Mouse (Mus musculus) kidney, embryonic 15.5 days (tissue): ENCODE results near the gene Tmem129. TPM values are rescaled to one million over a fixed set of nuclear protein-coding genes. Genes with fewer than 3 reads are reported as not detected.

ENCODE experiments used
- ATAC-seq: fragments of 200-750 bp; cut with Nextera tagmentation; replicated peaks from 2 replicates; pipeline ENCODE4 v1.8.0; 2017; ENCODE audit warnings: moderate TSS enrichment; ENCODE audit not compliant: low FRiP score
- H3K27ac ChIP-seq: fragments of 300-500 bp; sonication (generic); 2 replicates; pipeline ENCODE4 v1.5.1; 2015; ENCODE audit warnings: mild to moderate bottlenecking, inconsistent platforms
- H3K27me3 ChIP-seq: fragments of 300-500 bp; sonication (generic); 2 replicates; pipeline ENCODE4 v1.6.1; 2015; ENCODE audit warnings: inconsistent platforms
- H3K36me3 ChIP-seq: fragments of 300-500 bp; sonication (generic); 2 replicates; pipeline ENCODE4 v1.6.1; 2015; ENCODE audit warnings: inconsistent platforms
- H3K4me1 ChIP-seq: fragments of 300-500 bp; sonication (generic); 2 replicates; pipeline ENCODE4 v1.6.1; 2015; ENCODE audit warnings: inconsistent platforms
- H3K4me2 ChIP-seq: fragments of 300-500 bp; sonication (generic); 2 replicates; pipeline ENCODE4 v1.6.1; 2015; ENCODE audit warnings: moderate library complexity, mild to moderate bottlenecking, inconsistent platforms
- H3K4me3 ChIP-seq: fragments of 300-500 bp; sonication (generic); replicated peaks from 2 replicates; pipeline ENCODE4 v1.5.1; 2015; ENCODE audit warnings: mild to moderate bottlenecking, inconsistent platforms
- H3K9ac ChIP-seq: fragments of 300-500 bp; sonication (generic); 2 replicates; pipeline ENCODE4 v1.6.1; 2015; ENCODE audit warnings: mild to moderate bottlenecking, inconsistent platforms
- H3K9me3 ChIP-seq: fragments of 300-500 bp; sonication (generic); replicated peaks from 2 replicates; pipeline ENCODE4 v1.6.1; 2016; ENCODE audit warnings: inconsistent platforms
- WGBS: fragments of 180-500 bp; shearing (Covaris S2); methylation state at CpG from one replicate; pipeline ENCODE4 v1.1.7; 2015; ENCODE audit warnings: mixed read lengths; 5-methylcytosine and 5-hydroxymethylcytosine counted together
- polyA plus RNA-seq: library from polyadenylated mRNA; unstranded; fragments of >200 nt; fragmentation: Nextera tagmentation; extraction: Ambion mirVana; gene quantifications from 2 replicates; pipeline ENCODE4 v1.2.1, GENCODE M21; 2015

Tmem129 gene
- polyA plus RNA-seq, 1 experiment from 2014 or later = 37.5 TPM

DNA sequence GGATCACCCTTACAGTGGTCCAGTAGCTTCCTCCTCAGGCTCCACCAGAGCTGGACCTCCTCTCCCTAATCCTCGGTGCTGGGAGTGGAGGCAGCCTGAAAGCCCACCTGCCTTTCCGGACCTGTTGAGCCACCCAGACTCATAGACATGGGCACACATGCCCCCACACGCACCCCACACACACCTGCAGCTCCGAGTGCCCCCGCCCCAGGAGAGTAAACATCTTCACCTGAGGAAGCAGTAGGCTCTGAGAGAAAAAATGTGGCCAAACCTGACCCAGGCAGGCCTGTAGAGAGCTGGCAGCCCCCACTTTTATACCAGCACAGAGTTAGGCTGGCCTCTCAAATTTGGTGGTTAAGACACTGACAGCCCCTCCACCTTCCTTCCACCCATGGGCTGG is 38.2 kb upstream of the Tmem129 start:
- no peak overlapping the region for H3K4me3 ChIP-seq
- no peaks in the 10 kb centered on the region for H3K36me3 ChIP-seq
- no peak overlapping the region; the same call in 1 of the 2 replicates for H3K4me2 ChIP-seq
- H3K4me1 ChIP-seq = peaks cover 69% of the 10 kb centered on the region
- H3K27me3 ChIP-seq = peaks cover 47% of the 10 kb centered on the region
- ATAC-seq = no peak
- no peak overlapping the region for H3K27ac ChIP-seq
- 66% methylated on average over 5 of the region's 5 CpGs for WGBS
- H3K9ac ChIP-seq = no peak overlapping the region
- H3K9me3 ChIP-seq = no peaks in the 10 kb centered on the region

DNA sequence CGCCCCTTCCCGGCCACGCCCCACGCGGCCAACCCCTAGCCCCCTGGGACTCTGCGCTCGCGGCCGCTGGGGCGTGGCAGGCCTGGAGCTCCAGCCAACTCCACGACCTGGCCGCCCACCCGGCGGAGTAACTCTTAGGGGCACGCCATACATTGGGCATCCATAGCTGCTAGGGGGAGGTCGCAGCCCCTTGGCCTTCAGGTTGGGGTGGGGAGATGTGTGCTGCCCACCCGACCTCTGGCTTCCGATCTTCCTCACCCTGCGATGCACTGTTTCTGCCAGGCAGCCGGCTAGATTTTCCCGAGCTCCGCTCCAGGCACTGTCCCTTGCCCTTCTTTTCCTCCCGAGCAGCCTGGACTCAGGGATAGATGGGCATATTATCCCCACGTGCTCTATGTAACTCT is 37.5 kb upstream of the Tmem129 start:
- H3K36me3 ChIP-seq = no peaks in the 10 kb centered on the region
- ATAC-seq = peak; percentile 38
- H3K27ac ChIP-seq = peak overlapping the region; percentile 66
- peaks cover 69% of the 10 kb centered on the region for H3K4me1 ChIP-seq
- H3K4me3 ChIP-seq = peak overlapping the region; percentile 50
- peaks cover 44% of the 10 kb centered on the region for H3K27me3 ChIP-seq
- peak overlapping the region; percentile 93 for H3K4me2 ChIP-seq
- WGBS = 4% methylated on average over 24 of the region's 24 CpGs
- H3K9me3 ChIP-seq = no peaks in the 10 kb centered on the region
- H3K9ac ChIP-seq = peak overlapping the region; percentile 57

DNA sequence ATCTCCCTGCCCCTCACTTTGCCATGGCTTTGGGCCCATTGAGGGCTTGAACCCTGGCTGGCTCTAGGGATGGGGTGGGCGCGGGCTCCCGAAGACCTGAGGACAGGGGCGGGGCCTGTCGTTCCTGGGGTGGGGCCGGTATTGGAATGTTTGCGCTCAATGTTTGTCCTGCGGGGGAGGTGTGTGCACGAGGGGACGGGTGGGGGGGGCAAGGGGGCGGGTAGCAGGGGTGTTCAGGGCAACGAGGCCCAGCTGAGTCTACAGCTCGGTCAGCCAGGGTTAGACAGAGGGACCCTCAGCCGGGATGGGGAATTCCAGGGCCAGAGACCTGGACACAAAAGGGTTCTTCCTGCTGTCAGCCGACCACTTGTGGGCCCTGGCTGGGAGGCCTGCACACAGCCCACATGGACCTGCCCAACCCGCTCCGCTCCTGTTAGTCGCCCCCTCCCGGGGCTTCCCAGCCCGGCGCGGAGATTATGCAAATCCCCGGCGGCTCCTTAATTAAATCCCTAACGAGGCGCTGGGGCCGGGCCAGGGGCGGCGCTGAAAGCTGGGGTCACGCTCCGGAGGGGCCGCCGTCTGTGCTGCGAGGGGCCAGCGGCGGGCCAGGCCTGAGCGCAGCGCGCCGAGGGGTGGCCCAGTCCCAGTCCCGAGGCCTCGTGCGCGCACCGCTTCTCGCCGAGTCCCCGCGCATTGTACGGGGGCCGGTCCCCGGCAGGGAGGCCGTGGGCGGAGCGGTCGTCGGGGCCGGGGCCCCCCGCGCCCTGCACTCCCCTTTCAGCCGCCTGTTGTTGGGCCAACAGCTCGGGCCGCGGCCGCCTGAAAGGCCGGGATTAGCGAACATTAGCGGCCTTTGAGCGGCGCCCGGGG is 36.9 kb upstream of the Tmem129 start:
- H3K27me3 ChIP-seq = peaks cover 43% of the 10 kb centered on the region
- peaks cover 69% of the 10 kb centered on the region for H3K4me1 ChIP-seq
- H3K9ac ChIP-seq = peak overlapping the region; percentile 57
- peak; percentile 72 for ATAC-seq
- peak overlapping the region; percentile 93 for H3K4me2 ChIP-seq
- H3K27ac ChIP-seq = peak overlapping the region; percentile 66
- no peaks in the 10 kb centered on the region for H3K9me3 ChIP-seq
- no peaks in the 10 kb centered on the region for H3K36me3 ChIP-seq
- 2% methylated on average over 68 of the region's 71 CpGs for WGBS
- H3K4me3 ChIP-seq = peak overlapping the region; percentile 50

DNA sequence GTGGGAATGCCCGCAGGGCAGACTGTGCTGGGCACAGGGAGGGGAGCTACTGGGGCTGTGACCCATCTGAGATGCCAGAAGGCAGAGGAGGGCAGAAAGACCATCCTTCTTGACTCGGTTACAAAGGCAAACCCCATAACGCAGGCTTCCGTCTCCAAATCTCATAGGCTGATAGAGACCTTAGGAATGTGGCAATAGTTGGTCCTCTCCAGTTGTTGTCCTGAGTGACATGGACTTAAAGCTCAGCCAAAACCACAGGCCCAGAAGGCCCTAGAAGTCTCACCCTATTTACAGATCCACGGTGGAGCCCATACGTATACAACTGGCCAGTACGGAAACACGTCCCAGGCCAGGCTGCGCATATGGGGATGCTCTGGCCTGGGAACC is 36.2 kb upstream of the Tmem129 start:
- Histone ChIP-seq H3K9ac (no peak overlapping the region), H3K27me3 (peaks cover 37% of the 10 kb centered on the region), H3K9me3 (no peaks in the 10 kb centered on the region), H3K27ac (0 out of 2 replicates have a peak overlapping the region, but pooled peaks have one; percentile 15), H3K4me3 (no peak overlapping the region), H3K4me2 (peak overlapping the region; percentile 93), H3K4me1 (peaks cover 73% of the 10 kb centered on the region), H3K36me3 (no peaks in the 10 kb centered on the region)
- WGBS = 69% methylated on average over 9 of the region's 9 CpGs
- peak; percentile 15; the same call in 1 of the 2 replicates for ATAC-seq

DNA sequence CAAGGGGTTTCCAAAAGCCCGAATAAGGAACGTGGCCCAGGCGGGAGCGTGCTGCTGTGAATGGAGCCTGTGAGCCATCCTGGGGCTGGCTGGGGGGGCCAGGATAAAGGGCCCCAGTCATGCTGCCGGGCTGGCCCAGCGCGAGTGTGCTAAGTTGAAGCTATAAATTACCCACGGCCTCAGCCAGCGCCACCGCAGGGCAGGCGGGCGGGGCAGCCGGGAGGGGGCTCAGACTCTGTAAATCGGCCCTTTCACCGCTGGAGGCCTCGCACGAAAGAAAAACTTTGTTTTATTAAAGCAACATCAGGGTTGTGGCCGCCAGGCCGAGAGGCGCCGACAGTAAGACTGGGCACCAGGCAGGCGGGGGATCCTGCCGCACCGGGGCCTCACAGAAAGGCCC is 34.2 kb upstream of the Tmem129 start:
- WGBS = 2% methylated on average over 24 of the region's 24 CpGs
- Histone ChIP-seq H3K4me3 (peak overlapping the region; percentile 10), H3K9me3 (no peaks in the 10 kb centered on the region), H3K4me2 (peak overlapping the region; percentile 49), H3K27me3 (peaks cover 24% of the 10 kb centered on the region), H3K4me1 (peaks cover 72% of the 10 kb centered on the region), H3K36me3 (no peaks in the 10 kb centered on the region), H3K27ac (peak overlapping the region; percentile 74), H3K9ac (peak overlapping the region; percentile 22)
- peak; percentile 44; the same call in 1 of the 2 replicates for ATAC-seq

DNA sequence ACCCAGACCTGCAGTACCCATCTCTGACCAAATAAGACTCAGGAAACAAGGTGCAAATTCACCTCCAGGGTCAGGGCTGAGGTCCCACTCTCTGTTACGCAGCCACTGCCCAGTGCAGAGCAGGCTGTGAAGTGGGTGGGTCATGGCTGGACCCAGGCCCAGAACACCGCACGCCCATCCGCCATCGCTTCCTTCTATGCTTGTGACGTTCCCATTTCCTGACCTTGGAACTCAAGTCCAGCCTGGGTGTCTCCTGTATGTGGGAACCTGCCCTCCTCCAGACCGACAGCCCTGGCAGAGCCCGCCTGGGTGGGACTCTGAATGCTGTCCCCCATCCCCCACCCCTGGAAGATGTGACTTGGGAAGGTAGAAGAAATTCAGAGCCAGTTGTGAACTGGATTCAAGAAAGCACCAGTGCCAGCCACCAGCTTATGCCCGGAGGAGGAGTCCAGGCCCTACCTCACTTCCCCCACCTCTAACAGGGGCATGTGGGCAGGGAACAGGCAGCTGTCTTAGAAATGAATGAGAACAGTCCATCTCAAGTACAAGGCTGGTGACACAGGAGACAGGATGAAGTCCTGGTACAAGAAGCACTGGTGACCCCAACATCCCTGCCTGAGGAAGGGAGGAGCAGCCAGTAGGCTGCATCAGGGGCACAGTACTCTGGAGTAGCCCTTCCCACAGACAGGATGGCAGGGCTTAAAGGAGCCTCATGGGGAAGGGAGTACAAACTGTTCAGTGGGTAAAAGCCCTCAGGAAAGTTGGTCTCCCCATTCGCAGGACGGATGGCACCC is 31.8 kb upstream of the Tmem129 start:
- Histone ChIP-seq H3K4me3 (no peak overlapping the region), H3K36me3 (no peaks in the 10 kb centered on the region), H3K9ac (no peak overlapping the region), H3K27ac (no peak overlapping the region), H3K4me2 (no peak overlapping the region), H3K4me1 (peaks cover 50% of the 10 kb centered on the region), H3K9me3 (no peaks in the 10 kb centered on the region), H3K27me3 (peaks cover 12% of the 10 kb centered on the region)
- ATAC-seq = no peak
- 68% methylated on average over 11 of the region's 11 CpGs for WGBS

DNA sequence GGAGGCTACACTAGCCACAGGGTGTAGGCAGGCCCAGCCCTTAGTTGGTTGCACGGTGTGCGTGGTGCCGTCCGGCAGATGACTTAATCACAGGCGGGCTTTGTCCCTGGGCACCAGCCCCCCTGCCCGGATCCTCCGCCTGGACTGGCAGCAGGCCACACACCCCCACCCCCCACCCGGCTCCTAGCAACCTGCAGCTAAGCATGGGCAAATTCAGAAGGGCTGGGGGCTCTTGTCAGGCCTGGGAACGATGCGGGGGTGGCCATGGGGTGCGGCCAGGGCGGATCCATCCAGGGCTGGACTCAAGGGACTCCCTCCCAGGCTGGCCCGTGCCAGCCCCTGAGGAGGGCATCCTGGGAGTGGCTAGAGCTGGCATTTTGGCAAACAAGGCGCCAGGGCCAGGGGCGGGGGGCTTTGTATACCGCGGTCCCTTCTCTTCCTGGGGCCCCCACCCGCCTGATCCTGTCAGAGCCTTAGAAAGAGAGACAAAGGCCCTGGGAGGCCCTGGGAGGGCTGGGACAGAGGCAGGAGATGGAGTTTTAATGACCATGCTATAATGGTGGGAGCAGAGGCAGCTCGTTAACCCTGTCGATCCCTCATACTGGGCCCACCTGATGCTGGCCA is 31.1 kb upstream of the Tmem129 start:
- no peak overlapping the region for H3K4me3 ChIP-seq
- no peaks in the 10 kb centered on the region for H3K36me3 ChIP-seq
- 33% methylated on average over 20 of the region's 20 CpGs for WGBS
- ATAC-seq = 0 out of 2 replicates have a peak, but pooled peaks have one; percentile 11
- H3K9ac ChIP-seq = no peak overlapping the region
- H3K27me3 ChIP-seq = peaks cover 11% of the 10 kb centered on the region
- 0 out of 2 replicates have a peak overlapping the region, but pooled peaks have one; percentile 22 for H3K27ac ChIP-seq
- H3K4me1 ChIP-seq = peaks cover 43% of the 10 kb centered on the region
- H3K9me3 ChIP-seq = no peaks in the 10 kb centered on the region
- no peak overlapping the region for H3K4me2 ChIP-seq

DNA sequence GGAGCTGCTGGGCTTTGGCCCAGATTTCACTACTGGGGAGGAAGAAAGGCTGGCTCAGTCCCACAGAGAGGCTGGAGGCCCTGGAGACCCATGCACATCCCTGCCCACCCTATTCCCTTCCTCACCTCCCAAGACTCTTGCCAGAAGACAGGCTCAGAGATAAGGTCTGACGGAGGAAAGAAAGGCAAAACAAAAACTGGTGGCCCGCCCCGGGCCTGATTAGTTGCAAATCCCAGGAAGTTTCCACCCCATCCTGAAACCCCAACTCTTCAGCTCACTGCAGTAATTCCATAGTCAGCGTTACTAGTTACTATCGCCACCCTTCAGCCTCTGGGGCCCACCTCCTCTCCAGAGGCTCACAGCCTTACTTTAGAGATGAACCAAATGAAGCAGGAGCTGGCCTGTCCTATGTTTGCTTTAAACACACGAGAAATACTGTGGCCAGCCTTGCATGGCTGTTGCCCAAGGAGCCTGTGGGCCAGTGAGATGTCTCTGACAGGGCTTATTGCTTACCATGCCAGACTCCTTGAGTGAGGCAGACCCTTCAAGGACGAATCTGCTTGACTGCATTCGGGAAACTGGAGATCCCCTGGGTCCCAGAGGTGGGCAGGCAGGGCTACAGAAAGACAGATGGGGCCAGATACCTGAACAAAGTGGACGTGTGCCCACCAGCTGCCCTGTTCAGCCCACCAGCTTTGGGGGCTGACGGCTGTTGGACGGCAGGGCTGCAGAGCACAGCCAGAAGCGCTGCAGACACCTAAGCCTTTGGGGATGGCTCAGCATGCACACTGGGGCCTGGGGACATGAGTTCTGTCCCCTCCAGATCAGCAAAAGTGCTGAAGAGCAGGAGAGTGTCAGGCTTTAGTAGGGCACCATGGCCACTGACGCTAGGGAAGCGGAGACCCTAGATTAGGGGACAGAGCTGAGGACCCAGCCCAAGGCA is 30.3 kb upstream of the Tmem129 start:
- Histone ChIP-seq H3K9me3 (no peaks in the 10 kb centered on the region), H3K27me3 (peaks cover 8% of the 10 kb centered on the region; the same call in 1 of the 2 replicates), H3K27ac (peak overlapping the region; percentile 22; the same call in 1 of the 2 replicates), H3K9ac (no peak overlapping the region), H3K4me1 (peaks cover 41% of the 10 kb centered on the region), H3K36me3 (no peaks in the 10 kb centered on the region), H3K4me3 (no peak overlapping the region), H3K4me2 (no peak overlapping the region)
- WGBS = 63% methylated on average over 14 of the region's 14 CpGs
- ATAC-seq = no peak

DNA sequence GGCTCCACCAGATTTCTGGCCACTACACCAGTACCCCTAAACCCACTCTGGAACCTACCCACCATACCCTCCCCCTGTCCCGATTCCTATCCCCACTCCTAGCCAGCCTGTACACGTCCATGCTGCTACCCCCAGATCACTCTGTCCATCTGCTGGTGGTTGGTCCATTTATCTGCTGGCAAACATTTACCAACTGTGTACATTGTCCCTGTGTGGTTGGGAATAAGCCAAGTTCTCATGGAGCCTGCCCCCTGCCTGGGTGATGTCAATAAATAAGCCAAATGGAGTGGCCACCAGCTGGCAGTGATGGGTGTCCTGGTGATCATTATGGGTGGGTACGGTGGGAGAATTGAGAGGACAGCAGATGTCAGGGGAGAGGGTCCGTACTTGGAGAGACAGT is 28.9 kb upstream of the Tmem129 start:
- peaks cover 2% of the 10 kb centered on the region; the same call in 1 of the 2 replicates for H3K27me3 ChIP-seq
- no peak overlapping the region for H3K27ac ChIP-seq
- no peak for ATAC-seq
- H3K9ac ChIP-seq = no peak overlapping the region
- no peak overlapping the region for H3K4me3 ChIP-seq
- H3K4me2 ChIP-seq = no peak overlapping the region
- no peaks in the 10 kb centered on the region for H3K36me3 ChIP-seq
- H3K9me3 ChIP-seq = no peaks in the 10 kb centered on the region
- 79% methylated on average over 4 of the region's 4 CpGs for WGBS
- peaks cover 28% of the 10 kb centered on the region for H3K4me1 ChIP-seq

DNA sequence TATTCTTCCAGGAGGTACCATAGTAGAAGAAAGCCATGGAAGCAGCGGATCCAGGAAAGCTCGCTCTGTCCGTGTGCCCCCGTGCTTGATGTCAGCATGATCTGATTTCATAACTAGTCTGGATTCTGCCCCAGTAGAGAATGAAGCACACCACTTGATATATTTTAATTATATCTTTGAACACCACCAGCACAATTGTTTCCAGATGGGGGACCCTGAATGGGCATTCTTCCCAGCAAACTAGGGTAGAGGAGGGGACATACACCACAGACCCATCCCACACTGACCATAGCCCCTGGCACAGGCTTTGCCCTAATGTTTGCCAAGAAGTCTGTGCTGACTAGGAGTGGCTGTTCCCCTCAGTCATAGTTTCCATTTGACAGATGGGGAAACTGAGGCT is 26.7 kb upstream of the Tmem129 start:
- Histone ChIP-seq H3K27ac (no peak overlapping the region), H3K4me2 (no peak overlapping the region), H3K36me3 (no peaks in the 10 kb centered on the region), H3K9me3 (no peaks in the 10 kb centered on the region), H3K4me3 (no peak overlapping the region), H3K4me1 (peaks cover 20% of the 10 kb centered on the region), H3K27me3 (0 out of 2 replicates have a peak, but pooled peaks cover 2% of the 10 kb centered on the region), H3K9ac (no peak overlapping the region)
- no peak for ATAC-seq
- WGBS = 92% methylated on average over 4 of the region's 4 CpGs
